Mouse (Mus musculus) splenic B cell, adult 2 months (primary cell): ENCODE measurements at regions not wholly inside any gene's neighbourhood (a gene's known extent, or its start where the extent isn't known, plus 50 kb on each side); places are given as distances from the start of the nearest gene placed in this dataset.
"Not testable (repeated sequence)": the region's sequence is repeated elsewhere in the genome, so short reads cannot be mapped to it uniquely, and the experiment has no call there.

Experiments
- DNase-seq: peaks from one replicate; pipeline ENCODE4 v3.0.0-alpha.2; 2011; ENCODE audit warnings: low read depth, low spot score
- H3K27me3 ChIP-seq: 2 replicates; pipeline ENCODE4 v1.6.1; 2012; ENCODE audit warnings: mild to moderate bottlenecking, low read length, moderate library complexity, mixed read lengths; ENCODE audit not compliant: control insufficient read depth, poor library complexity, insufficient read depth, severe bottlenecking
- H3K36me3 ChIP-seq: 2 replicates; pipeline ENCODE4 v1.6.1; 2012; ENCODE audit warnings: mild to moderate bottlenecking, low read length, moderate library complexity, mixed read lengths; ENCODE audit not compliant: control insufficient read depth, poor library complexity, insufficient read depth, severe bottlenecking

- DNase-seq = no peak
- no peaks in the 10 kb centered on the region for H3K27me3 ChIP-seq
These were observed 66.6 kb downstream of the 1700129C05Rik start for GRCm38 (mm10) chr14:59075845-59076745.

GRCm38 (mm10) chr14:59072323-59073039 is 70.2 kb downstream of the 1700129C05Rik start:
- no peak for DNase-seq
- no peaks in the 10 kb centered on the region for H3K27me3 ChIP-seq
- no peaks in the 10 kb centered on the region for H3K36me3 ChIP-seq

More at GRCm38 (mm10) chr14:59075845-59076745, 66.6 kb downstream of the 1700129C05Rik start:
- no peaks in the 10 kb centered on the region for H3K36me3 ChIP-seq

GRCm38 (mm10) chr14:59070056-59070455 is 72.6 kb downstream of the 1700129C05Rik start:
- DNase-seq = no peak
- no peaks in the 10 kb centered on the region for H3K36me3 ChIP-seq
- no peaks in the 10 kb centered on the region for H3K27me3 ChIP-seq

DNA sequence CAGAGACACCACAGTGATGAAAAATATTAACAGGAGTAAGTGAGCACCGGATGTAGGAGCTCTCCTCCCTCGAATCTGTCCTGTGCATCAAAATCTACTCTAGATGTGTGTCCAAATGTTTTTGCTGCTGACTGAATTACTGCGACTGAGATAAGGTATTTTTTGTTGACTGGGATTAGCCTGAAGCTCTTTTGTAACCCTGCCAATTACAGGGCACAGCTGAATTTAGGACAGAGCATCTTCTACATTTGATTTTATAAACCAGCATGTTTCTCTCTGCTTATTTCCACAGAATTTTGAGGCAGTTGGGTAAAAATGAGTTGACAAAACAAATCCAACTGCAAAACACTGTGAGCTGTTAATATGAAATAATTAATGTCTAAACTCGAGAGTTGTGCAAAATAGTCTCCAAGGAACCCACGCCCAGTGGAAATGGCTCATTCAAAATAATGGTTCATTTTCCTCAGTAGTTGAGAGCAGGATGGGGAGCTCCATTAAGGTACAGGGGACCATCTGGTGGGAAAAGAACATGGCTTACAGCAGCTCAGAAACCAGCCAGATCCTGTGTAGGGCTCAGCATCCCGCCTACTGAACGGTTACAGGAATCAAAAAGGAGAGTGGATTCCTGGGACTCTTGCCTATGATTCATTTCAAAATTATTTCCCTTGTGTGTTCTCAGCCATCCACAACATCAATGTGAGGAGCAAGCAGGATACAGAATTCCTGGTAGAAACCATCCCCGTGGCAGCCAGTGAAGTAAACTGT is 76.1 kb downstream of the 1700129C05Rik start:
- Histone ChIP-seq H3K27me3 (no peaks in the 10 kb centered on the region), H3K36me3 (no peaks in the 10 kb centered on the region)
- DNase-seq = no peak

DNA sequence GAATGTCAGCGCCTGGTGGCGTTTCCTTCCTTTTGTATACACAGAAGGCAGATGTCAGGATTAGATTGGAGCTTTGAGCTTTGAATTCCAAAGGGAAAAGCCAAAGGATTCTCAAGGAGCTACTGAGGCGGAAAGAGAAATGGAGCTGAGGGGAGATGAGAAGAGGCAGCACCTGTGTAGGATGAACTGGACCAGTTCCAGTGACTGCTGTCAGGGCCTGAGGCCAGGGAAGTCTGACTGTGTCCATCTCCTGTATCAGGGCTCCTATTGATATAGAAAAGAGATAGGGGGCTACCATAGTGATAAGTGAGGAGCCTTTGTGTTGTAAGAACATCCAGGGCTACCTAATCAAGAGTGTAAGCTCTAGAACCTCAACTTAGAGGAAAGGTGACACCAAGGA is 79.5 kb downstream of the 1700129C05Rik start:
- Histone ChIP-seq H3K27me3 (no peaks in the 10 kb centered on the region), H3K36me3 (no peaks in the 10 kb centered on the region)
- DNase-seq = no peak

DNA sequence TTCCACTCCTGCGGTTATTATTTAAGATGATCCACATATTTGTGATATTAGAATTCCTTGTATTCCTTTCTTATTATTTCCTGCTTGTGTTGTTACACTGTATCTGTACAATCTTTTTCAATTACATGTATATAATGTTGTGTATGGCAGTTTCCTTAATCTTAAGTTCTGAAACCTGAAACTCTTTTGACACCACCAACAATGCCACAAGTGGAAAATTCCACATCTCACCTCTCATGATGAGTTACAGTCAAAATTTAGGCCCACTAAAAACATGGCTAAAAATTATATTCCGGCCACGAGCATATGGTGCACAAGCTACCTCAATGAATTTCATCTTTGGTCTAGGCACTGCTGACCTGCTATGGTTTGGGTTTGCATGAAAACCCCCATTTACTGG is 85.9 kb downstream of the 1700129C05Rik start:
- no peak for DNase-seq
- H3K27me3 ChIP-seq = no peaks in the 10 kb centered on the region
- no peaks in the 10 kb centered on the region for H3K36me3 ChIP-seq

DNA sequence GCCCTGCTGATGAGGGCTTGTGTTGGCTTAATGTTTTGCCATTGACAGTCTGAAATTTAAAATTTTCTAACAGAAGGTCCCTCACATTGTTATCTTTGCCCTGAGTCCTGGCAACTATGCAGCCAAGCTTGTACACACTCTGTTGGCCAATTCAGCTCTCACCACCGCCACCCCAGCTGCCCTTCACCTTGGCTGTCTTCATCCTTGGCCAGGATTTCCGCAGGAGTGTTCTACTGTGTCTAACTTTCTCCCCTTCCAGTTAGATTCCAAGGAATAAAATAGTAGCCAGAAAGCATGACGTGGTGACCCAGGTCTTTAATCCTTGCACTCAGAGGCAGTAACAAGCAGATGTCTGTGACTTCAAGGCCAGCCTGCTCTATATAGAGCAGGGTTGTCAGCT is 87.4 kb downstream of the 1700129C05Rik start:
- no peak for DNase-seq
- H3K27me3 ChIP-seq = no peaks in the 10 kb centered on the region
- no peaks in the 10 kb centered on the region for H3K36me3 ChIP-seq

DNA sequence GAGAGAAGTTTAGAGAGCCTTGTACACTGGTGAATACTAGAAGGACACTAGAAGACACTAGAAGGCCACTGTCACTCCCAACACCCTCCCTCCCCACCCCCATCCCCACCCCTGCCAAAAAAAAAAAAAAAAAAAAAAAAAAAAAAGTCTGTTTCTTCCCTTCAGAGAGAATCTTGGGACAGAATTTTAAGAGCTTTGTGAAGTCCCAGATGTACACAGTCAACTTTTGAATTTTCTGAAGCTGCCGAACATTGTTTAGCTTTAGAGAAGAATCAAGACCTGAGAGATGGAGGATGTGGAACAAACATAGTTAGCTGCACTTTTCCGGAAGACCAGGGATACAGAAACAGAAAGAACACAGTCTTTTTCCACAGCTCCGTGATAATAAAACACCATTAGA is 90.3 kb downstream of the 1700129C05Rik start:
- no peaks in the 10 kb centered on the region for H3K36me3 ChIP-seq
- DNase-seq = no peak
- no peaks in the 10 kb centered on the region for H3K27me3 ChIP-seq

DNA sequence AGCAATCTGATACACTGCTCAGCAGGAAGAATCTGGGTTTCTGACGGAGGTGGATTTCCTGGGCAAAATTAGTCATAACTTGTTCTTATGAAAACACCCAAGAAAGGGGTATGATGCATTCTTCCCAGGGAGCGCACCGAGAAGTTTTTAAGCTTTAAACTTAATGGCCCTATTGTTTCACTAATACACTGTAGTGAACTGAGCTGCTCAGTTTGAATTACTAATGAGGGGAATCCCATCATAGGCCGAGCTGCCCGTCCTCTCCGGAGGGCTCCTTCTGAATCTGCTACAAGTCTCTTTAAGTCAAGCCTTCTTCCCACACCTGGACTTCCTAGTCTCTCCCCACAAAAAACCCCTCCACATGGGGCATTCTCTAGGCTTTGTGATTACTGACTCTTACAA is 91.2 kb downstream of the 1700129C05Rik start:
- DNase-seq = no peak
- Histone ChIP-seq H3K27me3 (no peaks in the 10 kb centered on the region), H3K36me3 (no peaks in the 10 kb centered on the region)

- Histone ChIP-seq H3K36me3 (no peaks in the 10 kb centered on the region), H3K27me3 (no peaks in the 10 kb centered on the region)
- DNase-seq = no peak
These were observed 97.0 kb downstream of the 1700129C05Rik start for GRCm38 (mm10) chr14:59045687-59046086.

DNA sequence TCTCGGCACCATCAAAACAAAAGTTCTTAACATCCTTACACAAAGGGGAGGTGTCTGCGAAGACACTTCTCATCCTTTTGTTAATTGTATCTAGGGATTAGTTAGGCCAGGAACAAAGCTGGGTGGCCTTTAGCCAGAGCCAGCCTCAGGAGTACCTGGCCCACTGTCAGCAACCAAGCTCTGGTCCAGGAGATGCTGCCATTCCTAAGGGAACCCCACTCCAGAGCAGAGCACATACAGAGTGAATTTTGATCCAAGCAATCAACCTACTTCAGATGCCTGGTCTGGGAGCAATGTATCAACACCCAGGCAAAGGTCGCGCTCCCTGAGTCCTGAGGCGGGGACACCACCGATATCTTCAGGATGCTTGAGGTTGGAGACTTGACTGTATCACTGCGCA is 97.5 kb downstream of the 1700129C05Rik start:
- Histone ChIP-seq H3K27me3 (no peaks in the 10 kb centered on the region), H3K36me3 (no peaks in the 10 kb centered on the region)
- no peak for DNase-seq

- H3K27me3 ChIP-seq = no peaks in the 10 kb centered on the region
- H3K36me3 ChIP-seq = no peaks in the 10 kb centered on the region
- no peak for DNase-seq
These were observed 100.5 kb downstream of the 1700129C05Rik start for GRCm38 (mm10) chr14:59042152-59042551.

GRCm38 (mm10) chr14:59025757-59026156 is 116.9 kb downstream of the 1700129C05Rik start:
- H3K27me3 ChIP-seq, H3K36me3 ChIP-seq, DNase-seq: not testable (repeated sequence)

DNA sequence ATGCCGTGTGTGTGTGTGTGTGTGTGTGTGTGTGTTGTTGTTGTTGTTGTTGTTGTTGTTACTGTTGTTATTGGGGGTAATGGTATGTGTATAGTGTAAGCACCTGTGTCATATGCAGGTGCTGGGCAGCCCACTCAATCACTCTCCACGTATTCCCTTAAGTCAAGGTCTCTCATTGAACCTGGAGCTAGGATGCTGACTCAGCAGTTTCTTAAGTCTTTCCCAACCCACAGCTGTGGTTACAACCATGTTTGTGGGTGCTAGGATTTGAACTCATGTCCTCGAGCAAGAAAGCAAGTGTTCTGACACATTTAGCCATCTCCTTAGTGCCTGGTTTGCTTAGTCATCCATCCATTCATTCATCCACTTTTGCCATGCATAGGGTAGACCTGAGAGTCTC is 133.2 kb downstream of the 1700129C05Rik start:
- Histone ChIP-seq H3K36me3 (no peaks in the 10 kb centered on the region), H3K27me3 (no peaks in the 10 kb centered on the region)
- DNase-seq = no peak
